Mouse (Mus musculus): ENCODE results near the gene Galns. TPM values are rescaled to one million over a fixed set of nuclear protein-coding genes. Genes with fewer than 3 reads are reported as not detected.

The Galns gene
- polyA plus RNA-seq, 1 experiment from 2014 or later: 6.9 TPM

DNA sequence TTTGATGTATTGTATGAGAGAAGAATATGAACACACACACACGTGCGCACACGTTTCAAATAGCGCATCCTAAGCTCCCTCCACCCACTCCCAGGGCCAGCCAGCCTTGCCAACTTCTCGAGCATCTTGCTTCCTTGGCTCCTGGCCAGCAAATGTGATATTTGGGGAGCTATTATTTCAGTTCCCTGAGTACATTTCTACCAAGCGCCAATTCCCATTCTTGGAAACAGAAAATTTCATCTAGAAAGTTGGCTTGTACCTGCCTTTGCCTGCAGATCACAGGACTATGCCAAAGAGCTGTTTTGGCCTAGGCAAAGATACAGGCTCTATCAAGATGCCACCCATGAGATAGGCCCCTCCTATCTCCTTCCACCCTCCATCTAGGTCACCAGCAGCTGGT, 56.5 kb downstream of the Galns start:
- Histone ChIP-seq H3K4me1 (ENCODE audit: insufficient read depth) (peaks cover 25% of the 10 kb centered on the region), H3K27ac (ENCODE audit: low read depth) (no peak overlapping the region), H3K9me3 (ENCODE audit: low read length) (no peaks in the 10 kb centered on the region), H3K36me3 (replicated peaks; ENCODE audit: insufficient read depth, low read length) (no peaks in the 10 kb centered on the region), H3K4me3 (ENCODE audit: low read depth, low read length) (no peak overlapping the region), H3K4me2 (ENCODE audit: low read depth, low read length) (no peak overlapping the region), H3K27me3 (ENCODE audit: insufficient read depth, low read length) (no peaks in the 10 kb centered on the region), H3K9ac (replicated peaks) (no peak overlapping the region)
- no peak for DNase-seq
- no peak for ATAC-seq
- WGBS (ENCODE audit: insufficient replicate concordance): 77% methylated on average over 6 of the region's 6 CpGs
- TF ChIP-seq EP300 (IDR thresholded peaks at IDR 0.05; ENCODE audit: low read depth): no peak
- TF ChIP-seq CTCF (IDR thresholded peaks at IDR 0.05; ENCODE audit: low read depth): no peak

DNA sequence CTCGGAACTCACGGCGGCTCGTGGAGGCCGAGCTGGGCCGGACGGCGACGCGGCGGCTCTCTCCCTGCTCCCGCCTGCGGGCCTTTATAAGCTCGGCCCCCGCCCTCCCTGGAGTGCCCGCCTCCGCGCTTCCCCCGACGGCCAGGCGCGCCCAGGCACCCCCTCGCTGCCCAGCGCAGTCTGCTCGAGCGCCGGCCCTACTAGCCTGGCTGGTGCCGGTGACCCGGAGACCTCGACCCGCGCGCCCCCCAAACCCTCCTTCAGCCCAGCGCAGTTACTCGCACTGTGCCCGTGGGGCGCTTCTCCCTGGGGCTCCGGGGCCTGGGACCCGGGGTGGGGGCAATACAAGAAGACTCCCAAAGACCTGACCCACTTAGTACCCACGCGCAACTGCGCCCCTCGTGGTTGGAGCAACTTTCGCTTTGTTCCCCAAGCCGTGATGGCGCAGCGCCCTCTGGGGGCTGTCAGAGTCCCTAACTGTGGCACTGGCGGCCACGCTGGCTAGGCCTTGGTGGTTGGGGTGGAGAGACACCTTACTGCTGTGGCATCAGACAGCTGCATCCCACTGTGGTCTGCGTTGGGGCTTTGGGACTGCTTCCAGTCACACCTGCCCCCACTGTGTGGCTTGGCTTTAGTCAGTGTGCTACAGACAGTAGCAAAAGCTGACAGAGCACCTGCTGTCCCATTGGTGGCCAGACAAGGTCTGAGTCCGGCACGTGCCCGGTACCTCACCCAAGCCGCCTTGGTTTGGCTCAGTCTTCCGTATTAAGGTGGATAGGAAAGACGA, 59.8 kb downstream of the Galns start, which contains the start of gene Piezo1:
Gene Piezo1, minus strand, starts transcription at position 65 of the 787 bp plus-strand sequence.
- Histone ChIP-seq H3K4me3 (ENCODE audit: low read depth, low read length) (peak within 1 kb of the TSS; percentile 91), H3K27ac (ENCODE audit: low read depth) (peak within 1 kb of the TSS; percentile 89), H3K9me3 (ENCODE audit: low read length) (no peaks in the 10 kb centered on the region), H3K4me2 (ENCODE audit: low read depth, low read length) (peak within 1 kb of the TSS; percentile 96), H3K4me1 (ENCODE audit: insufficient read depth) (peaks cover 39% of the 10 kb centered on the region), H3K36me3 (replicated peaks; ENCODE audit: insufficient read depth, low read length) (no peaks in the 10 kb centered on the region), H3K27me3 (ENCODE audit: insufficient read depth, low read length) (no peaks in the 10 kb centered on the region), H3K9ac (replicated peaks) (peak within 1 kb of the TSS; percentile 87)
- DNase-seq: peak; percentile 95
- TF ChIP-seq CTCF (IDR thresholded peaks at IDR 0.05; ENCODE audit: low read depth): peak; percentile 100
- TF ChIP-seq EP300 (IDR thresholded peaks at IDR 0.05; ENCODE audit: low read depth): no peak
- peak; percentile 80 for ATAC-seq
- WGBS (ENCODE audit: insufficient replicate concordance): 11% methylated on average over 43 of the region's 56 CpGs

DNA sequence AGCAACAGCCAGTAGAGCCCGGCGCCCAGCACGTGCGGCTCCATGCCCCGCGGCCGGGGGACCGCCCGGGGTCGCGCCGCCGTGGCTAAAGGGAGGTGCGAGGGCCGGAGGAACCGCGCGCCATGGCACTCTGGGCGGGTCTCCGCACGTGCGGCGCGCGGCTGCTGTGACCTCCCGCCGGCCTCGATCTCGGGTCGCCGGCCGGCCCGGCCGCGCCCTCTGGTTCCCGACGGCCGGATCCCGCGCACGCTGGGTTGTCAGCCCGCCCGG, 60.3 kb downstream of the Galns start:
- Histone ChIP-seq H3K27ac (ENCODE audit: low read depth) (peak overlapping the region; percentile 89), H3K4me3 (ENCODE audit: low read depth, low read length) (peak overlapping the region; percentile 91), H3K27me3 (ENCODE audit: insufficient read depth, low read length) (no peaks in the 10 kb centered on the region), H3K4me1 (ENCODE audit: insufficient read depth) (peaks cover 39% of the 10 kb centered on the region), H3K4me2 (ENCODE audit: low read depth, low read length) (peak overlapping the region; percentile 96), H3K36me3 (replicated peaks; ENCODE audit: insufficient read depth, low read length) (no peaks in the 10 kb centered on the region), H3K9ac (replicated peaks) (peak overlapping the region; percentile 87), H3K9me3 (ENCODE audit: low read length) (no peaks in the 10 kb centered on the region)
- ATAC-seq (peak; percentile 32), DNase-seq (no peak)
- 0% methylated on average over 23 of the region's 43 CpGs for WGBS (ENCODE audit: insufficient replicate concordance)
- TF ChIP-seq CTCF (IDR thresholded peaks at IDR 0.05; ENCODE audit: low read depth) (no peak), EP300 (IDR thresholded peaks at IDR 0.05; ENCODE audit: low read depth) (no peak)

DNA sequence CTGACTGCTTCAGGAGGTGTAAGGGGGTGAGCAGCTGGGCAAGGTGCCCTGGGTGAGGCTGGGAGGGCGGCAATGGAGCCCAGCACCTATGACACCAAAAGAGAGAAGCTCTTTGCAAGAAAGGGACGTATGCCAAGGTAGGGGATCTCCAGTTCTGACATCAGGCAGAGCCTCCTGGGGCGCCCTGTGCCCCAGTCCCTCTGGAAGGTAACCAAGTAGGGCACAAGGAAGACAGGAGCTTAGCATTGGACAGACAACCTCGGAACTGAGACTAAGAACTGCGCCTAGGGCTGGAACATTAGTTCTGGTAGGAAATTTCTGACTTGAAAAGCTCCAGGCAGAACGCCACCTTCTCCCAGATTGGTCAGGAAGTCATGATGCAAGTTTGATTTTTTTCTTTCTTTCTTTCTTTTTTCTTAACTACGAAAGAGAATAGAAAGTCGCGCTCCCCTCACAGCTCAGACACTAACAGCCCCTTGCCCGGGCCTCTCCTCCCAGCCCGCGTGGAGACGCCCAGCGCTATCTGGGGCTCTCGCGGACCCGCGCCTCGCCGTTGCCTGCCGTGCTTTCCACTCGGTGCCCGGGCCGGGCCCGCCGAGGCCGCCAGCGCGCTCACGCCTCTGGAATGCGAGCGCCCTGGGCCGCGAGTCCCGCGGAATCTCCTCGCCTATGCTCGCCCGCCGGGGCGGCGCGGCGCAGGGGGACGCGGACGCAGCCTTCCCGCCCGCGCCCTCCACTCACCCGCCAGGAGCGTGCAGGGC, 60.8 kb downstream of the Galns start:
- TF ChIP-seq EP300 (IDR thresholded peaks at IDR 0.05; ENCODE audit: low read depth): no peak
- TF ChIP-seq CTCF (IDR thresholded peaks at IDR 0.05; ENCODE audit: low read depth): no peak
- peak overlapping the region; percentile 89 for H3K27ac ChIP-seq (ENCODE audit: low read depth)
- H3K4me3 ChIP-seq (ENCODE audit: low read depth, low read length): peak overlapping the region; percentile 91
- ATAC-seq: peak; percentile 15
- H3K4me1 ChIP-seq (ENCODE audit: insufficient read depth): peaks cover 43% of the 10 kb centered on the region
- peak overlapping the region; percentile 96 for H3K4me2 ChIP-seq (ENCODE audit: low read depth, low read length)
- H3K9me3 ChIP-seq (ENCODE audit: low read length): no peaks in the 10 kb centered on the region
- H3K27me3 ChIP-seq (ENCODE audit: insufficient read depth, low read length): no peaks in the 10 kb centered on the region
- 3% methylated on average over 50 of the region's 52 CpGs for WGBS (ENCODE audit: insufficient replicate concordance)
- peak; percentile 68 for DNase-seq
- H3K9ac ChIP-seq (replicated peaks): peak overlapping the region; percentile 87
- H3K36me3 ChIP-seq (replicated peaks; ENCODE audit: insufficient read depth, low read length): no peaks in the 10 kb centered on the region

DNA sequence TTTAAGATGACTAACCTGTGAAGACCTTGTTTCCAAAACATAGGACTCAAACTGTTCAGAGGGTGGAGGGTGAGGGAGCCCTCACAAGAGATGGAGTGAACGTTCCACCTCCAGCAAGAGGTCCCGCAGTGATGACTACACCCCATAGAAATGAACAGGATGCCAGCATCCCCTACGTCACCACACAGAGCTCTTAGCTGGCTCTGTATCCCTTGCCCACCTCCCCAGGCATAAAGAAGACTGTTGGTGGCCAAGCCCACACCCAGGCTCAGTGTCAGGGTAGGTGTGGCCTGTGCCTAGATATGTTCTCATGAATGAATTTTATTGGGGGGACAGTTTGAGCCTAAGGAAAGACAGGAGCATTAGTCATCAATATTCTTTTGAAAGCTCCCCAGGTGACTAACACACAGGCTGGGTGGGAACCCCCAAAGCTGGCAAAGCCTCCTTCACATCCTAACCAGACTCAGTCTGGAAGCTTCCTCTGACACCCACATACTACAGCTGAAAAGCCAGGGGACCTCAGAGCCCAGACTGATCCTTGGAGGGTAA, 62.3 kb downstream of the Galns start:
- Histone ChIP-seq H3K36me3 (replicated peaks; ENCODE audit: insufficient read depth, low read length) (no peaks in the 10 kb centered on the region), H3K4me1 (ENCODE audit: insufficient read depth) (peaks cover 51% of the 10 kb centered on the region), H3K9ac (replicated peaks) (peak overlapping the region; percentile 87), H3K4me3 (ENCODE audit: low read depth, low read length) (peak overlapping the region; percentile 91), H3K27me3 (ENCODE audit: insufficient read depth, low read length) (no peaks in the 10 kb centered on the region), H3K27ac (ENCODE audit: low read depth) (peak overlapping the region; percentile 89), H3K4me2 (ENCODE audit: low read depth, low read length) (peak overlapping the region; percentile 96), H3K9me3 (ENCODE audit: low read length) (no peaks in the 10 kb centered on the region)
- 49% methylated on average over 3 of the region's 3 CpGs for WGBS (ENCODE audit: insufficient replicate concordance)
- TF ChIP-seq EP300 (IDR thresholded peaks at IDR 0.05; ENCODE audit: low read depth): no peak
- no peak for TF ChIP-seq CTCF (IDR thresholded peaks at IDR 0.05; ENCODE audit: low read depth)
- ATAC-seq (no peak), DNase-seq (no peak)

DNA sequence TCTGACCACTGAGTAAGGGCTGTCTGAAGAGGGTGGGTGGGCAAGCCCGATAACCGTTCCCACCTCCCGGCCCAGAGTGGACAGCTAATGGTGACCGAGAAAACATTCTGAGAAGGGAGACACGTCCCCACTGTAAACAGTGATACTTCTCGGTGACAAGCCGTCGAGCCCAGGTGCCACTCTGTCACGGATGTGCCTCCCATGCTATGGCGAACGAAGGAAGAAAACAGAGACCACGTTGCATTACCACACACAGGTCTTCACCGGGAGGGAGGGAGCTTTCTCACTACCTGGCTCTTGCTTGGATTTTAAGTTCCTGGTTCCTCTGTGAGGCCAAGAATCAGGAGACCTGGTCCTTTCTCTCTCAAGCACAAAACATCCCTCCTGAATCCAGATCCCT, 62.9 kb downstream of the Galns start:
- H3K4me1 ChIP-seq (ENCODE audit: insufficient read depth): peaks cover 51% of the 10 kb centered on the region
- no peaks in the 10 kb centered on the region for H3K27me3 ChIP-seq (ENCODE audit: insufficient read depth, low read length)
- DNase-seq (no peak), ATAC-seq (no peak)
- WGBS (ENCODE audit: insufficient replicate concordance): 27% methylated on average over 13 of the region's 13 CpGs
- no peak for TF ChIP-seq EP300 (IDR thresholded peaks at IDR 0.05; ENCODE audit: low read depth)
- TF ChIP-seq CTCF (IDR thresholded peaks at IDR 0.05; ENCODE audit: low read depth): no peak
- H3K36me3 ChIP-seq (replicated peaks; ENCODE audit: insufficient read depth, low read length): no peaks in the 10 kb centered on the region
- peak overlapping the region; percentile 91 for H3K4me3 ChIP-seq (ENCODE audit: low read depth, low read length)
- H3K9me3 ChIP-seq (ENCODE audit: low read length): no peaks in the 10 kb centered on the region
- H3K9ac ChIP-seq (replicated peaks): peak overlapping the region; percentile 87
- H3K27ac ChIP-seq (ENCODE audit: low read depth): peak overlapping the region; percentile 89
- H3K4me2 ChIP-seq (ENCODE audit: low read depth, low read length): peak overlapping the region; percentile 96

All from liver, postnatal 0 days (tissue).